Mouse (Mus musculus): ENCODE results near the gene Ctnna3. TPM values are rescaled to one million over a fixed set of nuclear protein-coding genes. Genes with fewer than 3 reads are reported as not detected.
A peak's percentile ranks its signal among the peaks of the same experiment; 100 is the strongest.

The Ctnna3 gene
- total and polyA plus RNA-seq, 2 experiments from 2014 or later, result 0.63 to 1.0 TPM

DNA sequence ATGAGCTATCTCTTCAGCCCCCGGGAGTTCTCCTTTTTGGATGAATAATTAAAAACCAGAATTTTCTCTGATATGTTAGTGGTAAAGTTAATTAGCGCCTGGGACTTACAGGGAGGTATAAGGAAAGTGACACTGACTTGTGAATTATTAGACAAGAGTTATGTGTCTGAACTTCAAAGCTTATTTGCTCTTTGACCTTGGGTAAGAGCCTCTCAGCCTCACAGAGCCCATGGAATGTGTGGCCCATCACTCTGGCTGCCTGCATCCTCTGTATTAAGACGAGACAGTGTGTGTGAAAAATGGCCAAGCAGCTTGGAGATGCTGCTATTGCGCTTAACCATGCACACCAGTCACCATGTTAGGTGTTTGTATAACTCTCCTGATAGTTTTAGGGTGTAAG, 422.0 kb downstream of the Ctnna3 start:
- Histone ChIP-seq H3K27ac (ENCODE audit: low read depth, low read length) (no peak overlapping the region), H3K4me3 (ENCODE audit: low read depth, low read length) (no peak overlapping the region), H3K27me3 (ENCODE audit: insufficient read depth, low read length) (no peaks in the 10 kb centered on the region), H3K9me3 (ENCODE audit: low read length) (no peaks in the 10 kb centered on the region), H3K4me1 (ENCODE audit: insufficient read depth, low read length) (no peaks in the 10 kb centered on the region), H3K4me2 (ENCODE audit: low read depth, low read length, poor library complexity, severe bottlenecking) (no peak overlapping the region), H3K9ac (replicated peaks; ENCODE audit: low read length, poor library complexity, severe bottlenecking) (no peak overlapping the region), H3K36me3 (ENCODE audit: insufficient read depth, low read length) (no peaks in the 10 kb centered on the region)
- 86% methylated on average over 4 of the region's 4 CpGs for WGBS
- ATAC-seq (ENCODE audit: low FRiP score), result no peak
- TF ChIP-seq CTCF (IDR thresholded peaks at IDR 0.05), result no peak
- no peak for DNase-seq (ENCODE audit: low spot score)

DNA sequence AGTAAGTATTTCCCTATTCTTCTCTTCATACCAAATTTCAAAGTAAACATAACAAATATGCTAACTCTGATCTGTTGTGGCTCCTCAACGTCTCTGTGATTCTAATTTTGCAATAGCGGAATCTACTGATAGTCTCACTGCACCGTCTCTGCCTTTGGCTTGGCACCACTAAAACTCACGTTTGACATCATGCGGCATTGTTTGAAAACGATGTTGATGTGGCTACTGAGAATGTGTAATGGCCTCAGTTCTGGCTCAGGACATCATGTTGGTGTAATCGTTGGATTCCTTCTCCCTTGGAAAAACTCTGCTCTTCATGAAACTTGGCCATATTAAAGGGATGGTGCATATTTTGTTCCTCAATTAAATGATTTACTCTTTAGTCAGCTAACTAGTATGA, 439.2 kb downstream of the Ctnna3 start:
- DNase-seq (ENCODE audit: low spot score), result no peak
- no peak for TF ChIP-seq CTCF (IDR thresholded peaks at IDR 0.05)
- no peaks in the 10 kb centered on the region for H3K36me3 ChIP-seq (ENCODE audit: insufficient read depth, low read length)
- no peak overlapping the region for H3K4me2 ChIP-seq (ENCODE audit: low read depth, low read length, poor library complexity, severe bottlenecking)
- no peak overlapping the region for H3K9ac ChIP-seq (replicated peaks; ENCODE audit: low read length, poor library complexity, severe bottlenecking)
- 87% methylated on average over 7 of the region's 7 CpGs for WGBS
- H3K27ac ChIP-seq (ENCODE audit: low read depth, low read length), result no peak overlapping the region
- no peaks in the 10 kb centered on the region for H3K9me3 ChIP-seq (ENCODE audit: low read length)
- no peak for ATAC-seq (ENCODE audit: low FRiP score)
- no peaks in the 10 kb centered on the region for H3K27me3 ChIP-seq (ENCODE audit: insufficient read depth, low read length)
- no peak overlapping the region for H3K4me3 ChIP-seq (ENCODE audit: low read depth, low read length)
- no peaks in the 10 kb centered on the region for H3K4me1 ChIP-seq (ENCODE audit: insufficient read depth, low read length)

DNA sequence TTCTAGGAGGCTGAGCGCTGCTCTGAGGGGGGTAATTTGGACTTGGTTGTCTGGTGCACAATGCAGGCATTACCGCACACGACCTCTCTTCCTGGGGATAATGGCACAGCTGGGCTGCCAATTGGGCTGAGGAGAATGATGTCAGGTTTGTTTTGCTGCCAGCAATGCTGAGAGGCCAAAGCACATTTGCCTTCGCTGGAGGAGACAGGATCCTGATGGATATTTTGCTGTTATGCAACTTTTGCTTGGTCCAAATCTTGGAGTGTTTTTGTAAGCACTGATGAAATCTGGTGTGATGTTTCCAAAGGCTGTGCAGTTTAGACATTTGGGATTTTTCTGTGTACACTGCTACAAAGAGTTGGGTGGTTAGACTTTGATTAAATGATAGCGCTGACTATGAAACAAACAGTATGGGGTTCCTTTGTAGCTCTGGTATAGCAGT, 450.6 kb downstream of the Ctnna3 start:
- Histone ChIP-seq H3K9ac (replicated peaks; ENCODE audit: low read length, poor library complexity, severe bottlenecking) (no peak overlapping the region), H3K9me3 (ENCODE audit: low read length) (no peaks in the 10 kb centered on the region), H3K27ac (ENCODE audit: low read depth, low read length) (no peak overlapping the region), H3K4me1 (ENCODE audit: insufficient read depth, low read length) (no peaks in the 10 kb centered on the region), H3K4me2 (ENCODE audit: low read depth, low read length, poor library complexity, severe bottlenecking) (no peak overlapping the region), H3K27me3 (ENCODE audit: insufficient read depth, low read length) (no peaks in the 10 kb centered on the region), H3K36me3 (ENCODE audit: insufficient read depth, low read length) (no peaks in the 10 kb centered on the region), H3K4me3 (ENCODE audit: low read depth, low read length) (no peak overlapping the region)
- 63% methylated on average over 5 of the region's 5 CpGs for WGBS
- no peak for TF ChIP-seq CTCF (IDR thresholded peaks at IDR 0.05)
- DNase-seq (ENCODE audit: low spot score), result peak; percentile 42
- ATAC-seq (ENCODE audit: low FRiP score), result no peak

- H3K9ac ChIP-seq (replicated peaks; ENCODE audit: low read length, poor library complexity, severe bottlenecking), result no peak overlapping the region
- 85% methylated on average over 23 of the region's 23 CpGs for WGBS
- no peaks in the 10 kb centered on the region for H3K36me3 ChIP-seq (ENCODE audit: insufficient read depth, low read length)
- TF ChIP-seq CTCF (IDR thresholded peaks at IDR 0.05), result no peak
- no peak overlapping the region for H3K4me2 ChIP-seq (ENCODE audit: low read depth, low read length, poor library complexity, severe bottlenecking)
- DNase-seq (ENCODE audit: low spot score) (no peak), ATAC-seq (ENCODE audit: low FRiP score) (no peak)
- H3K4me3 ChIP-seq (ENCODE audit: low read depth, low read length), result no peak overlapping the region
- H3K9me3 ChIP-seq (ENCODE audit: low read length), result no peaks in the 10 kb centered on the region
- no peak overlapping the region for H3K27ac ChIP-seq (ENCODE audit: low read depth, low read length)
- H3K27me3 ChIP-seq (ENCODE audit: insufficient read depth, low read length), result no peaks in the 10 kb centered on the region
- no peaks in the 10 kb centered on the region for H3K4me1 ChIP-seq (ENCODE audit: insufficient read depth, low read length)
These were observed 456.7 kb downstream of the Ctnna3 start for GRCm38 (mm10) chr10:63886449-63887088.

- no peaks in the 10 kb centered on the region for H3K27me3 ChIP-seq (ENCODE audit: insufficient read depth, low read length)
- no peaks in the 10 kb centered on the region for H3K9me3 ChIP-seq (ENCODE audit: low read length)
- 93% methylated on average over 5 of the region's 5 CpGs for WGBS
- no peak for TF ChIP-seq CTCF (IDR thresholded peaks at IDR 0.05)
- no peak for ATAC-seq (ENCODE audit: low FRiP score)
- DNase-seq (ENCODE audit: low spot score), result no peak
- H3K4me1 ChIP-seq (ENCODE audit: insufficient read depth, low read length), result no peaks in the 10 kb centered on the region
- no peak overlapping the region for H3K9ac ChIP-seq (replicated peaks; ENCODE audit: low read length, poor library complexity, severe bottlenecking)
- H3K4me3 ChIP-seq (ENCODE audit: low read depth, low read length), result no peak overlapping the region
- H3K36me3 ChIP-seq (ENCODE audit: insufficient read depth, low read length), result no peaks in the 10 kb centered on the region
- no peak overlapping the region for H3K27ac ChIP-seq (ENCODE audit: low read depth, low read length)
- no peak overlapping the region for H3K4me2 ChIP-seq (ENCODE audit: low read depth, low read length, poor library complexity, severe bottlenecking)
These were observed 464.7 kb downstream of the Ctnna3 start for GRCm38 (mm10) chr10:63894612-63895011.

DNA sequence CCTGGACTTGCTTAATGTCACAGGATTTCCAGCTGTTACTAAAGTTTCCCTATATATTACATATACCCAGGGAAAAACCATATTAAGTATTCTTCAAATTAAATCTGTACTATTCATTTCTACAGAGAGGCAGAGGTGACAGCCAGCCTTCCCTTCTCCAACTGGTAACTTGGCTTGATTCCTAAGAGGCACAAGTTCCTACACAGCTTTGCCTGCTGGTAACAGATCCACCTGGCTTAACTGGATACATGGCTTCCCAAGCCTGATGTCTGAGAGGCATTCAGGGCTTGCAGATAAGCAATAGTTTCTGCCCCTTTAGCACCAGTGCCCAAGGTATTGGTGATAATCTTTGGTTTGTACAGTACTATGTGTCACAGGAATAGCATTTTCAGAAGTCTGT, 470.0 kb downstream of the Ctnna3 start:
- Histone ChIP-seq H3K4me2 (ENCODE audit: low read depth, low read length, poor library complexity, severe bottlenecking) (no peak overlapping the region), H3K9ac (replicated peaks; ENCODE audit: low read length, poor library complexity, severe bottlenecking) (no peak overlapping the region), H3K36me3 (ENCODE audit: insufficient read depth, low read length) (no peaks in the 10 kb centered on the region), H3K27me3 (ENCODE audit: insufficient read depth, low read length) (no peaks in the 10 kb centered on the region), H3K27ac (ENCODE audit: low read depth, low read length) (no peak overlapping the region), H3K4me3 (ENCODE audit: low read depth, low read length) (no peak overlapping the region), H3K4me1 (ENCODE audit: insufficient read depth, low read length) (no peaks in the 10 kb centered on the region), H3K9me3 (ENCODE audit: low read length) (no peaks in the 10 kb centered on the region)
- no peak for TF ChIP-seq CTCF (IDR thresholded peaks at IDR 0.05)
- no peak for ATAC-seq (ENCODE audit: low FRiP score)
- DNase-seq (ENCODE audit: low spot score), result no peak

All from midbrain, postnatal 0 days (tissue).